Mouse (Mus musculus): ENCODE data around the gene Nkrf. TPM values are rescaled to one million over a fixed set of nuclear protein-coding genes. Genes with fewer than 3 reads are reported as not detected.

The Nkrf gene
- polyA plus RNA-seq, 1 experiment from 2014 or later: 2.9 TPM

DNA sequence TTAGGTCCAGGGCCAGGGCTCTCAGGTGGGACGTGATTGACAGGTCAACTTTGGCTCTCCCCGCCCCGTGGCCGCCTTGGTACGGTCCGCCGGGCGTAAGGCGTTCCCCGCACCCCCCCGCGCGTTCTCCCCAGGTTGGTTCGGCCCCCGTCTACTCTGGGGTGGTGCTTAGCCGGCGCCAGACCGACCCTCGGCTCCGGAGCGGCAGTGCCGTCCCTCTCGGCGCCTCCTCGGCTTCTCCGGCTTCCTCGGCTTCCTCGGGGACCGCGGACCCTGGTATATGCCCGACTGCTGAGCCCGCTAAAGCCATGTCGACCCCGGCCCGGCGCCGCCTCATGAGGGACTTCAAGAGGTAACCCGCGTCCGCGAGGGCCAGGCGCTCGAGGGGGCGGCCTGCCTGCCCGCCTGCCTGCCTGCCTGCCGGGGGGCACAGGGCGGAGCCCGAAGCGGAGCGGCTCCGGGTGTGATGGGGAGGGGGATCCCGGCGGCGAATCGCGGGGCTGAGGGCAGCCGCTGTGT, 28.5 kb downstream of the Nkrf start:
- no peaks in the 10 kb centered on the region for H3K4me1 ChIP-seq (ENCODE audit: control insufficient read depth, insufficient read depth, low read length)
- H3K4me2 ChIP-seq (replicated peaks; ENCODE audit: low read depth, low read length): peak overlapping the region; percentile 37
- 14% methylated on average over 33 of the region's 57 CpGs for WGBS
- H3K4me3 ChIP-seq (ENCODE audit: low read depth, low read length): peak overlapping the region; percentile 55
- no peaks in the 10 kb centered on the region for H3K27me3 ChIP-seq (ENCODE audit: control insufficient read depth, insufficient read depth, low read length)
- H3K36me3 ChIP-seq (ENCODE audit: control insufficient read depth, insufficient read depth, low read length): no peaks in the 10 kb centered on the region
- H3K27ac ChIP-seq (ENCODE audit: low read length): peak overlapping the region; percentile 75
- ATAC-seq (ENCODE audit: insufficient number of reproducible peaks, insufficient read depth, low FRiP score, low read depth): peak; percentile 96
- H3K9ac ChIP-seq (replicated peaks; ENCODE audit: low read depth, low read length): peak overlapping the region; percentile 53
- no peaks in the 10 kb centered on the region for H3K9me3 ChIP-seq (ENCODE audit: control insufficient read depth, low read depth, low read length)

GRCm38 (mm10) chrX:36873765-36874164, 28.9 kb downstream of the Nkrf start, which contains the start of the genes Ube2a and C330007P06Rik:
Gene Ube2a (plus strand): TSS chrX:36873900.
Gene C330007P06Rik (minus strand): TSS chrX:36874111.
- H3K4me2 ChIP-seq (replicated peaks; ENCODE audit: low read depth, low read length): peak within 1 kb of the TSS; percentile 52
- no peaks in the 10 kb centered on the region for H3K9me3 ChIP-seq (ENCODE audit: control insufficient read depth, low read depth, low read length)
- ATAC-seq (ENCODE audit: insufficient number of reproducible peaks, insufficient read depth, low FRiP score, low read depth): no peak
- H3K27ac ChIP-seq (ENCODE audit: low read length): peak within 1 kb of the TSS; percentile 75
- no peaks in the 10 kb centered on the region for H3K36me3 ChIP-seq (ENCODE audit: control insufficient read depth, insufficient read depth, low read length)
- 29% methylated on average over 8 of the region's 8 CpGs for WGBS
- no peaks in the 10 kb centered on the region for H3K27me3 ChIP-seq (ENCODE audit: control insufficient read depth, insufficient read depth, low read length)
- H3K9ac ChIP-seq (replicated peaks; ENCODE audit: low read depth, low read length): peak within 1 kb of the TSS; percentile 53
- no peaks in the 10 kb centered on the region for H3K4me1 ChIP-seq (ENCODE audit: control insufficient read depth, insufficient read depth, low read length)
- H3K4me3 ChIP-seq (ENCODE audit: low read depth, low read length): peak within 1 kb of the TSS; percentile 55

- no peaks in the 10 kb centered on the region for H3K36me3 ChIP-seq (ENCODE audit: control insufficient read depth, insufficient read depth, low read length)
- 76% methylated on average over 3 of the region's 3 CpGs for WGBS
- no peak overlapping the region for H3K4me3 ChIP-seq (ENCODE audit: low read depth, low read length)
- H3K4me1 ChIP-seq (ENCODE audit: control insufficient read depth, insufficient read depth, low read length): no peaks in the 10 kb centered on the region
- no peaks in the 10 kb centered on the region for H3K27me3 ChIP-seq (ENCODE audit: control insufficient read depth, insufficient read depth, low read length)
- H3K9me3 ChIP-seq (ENCODE audit: control insufficient read depth, low read depth, low read length): no peaks in the 10 kb centered on the region
- no peak overlapping the region for H3K27ac ChIP-seq (ENCODE audit: low read length)
- H3K4me2 ChIP-seq (replicated peaks; ENCODE audit: low read depth, low read length): no peak overlapping the region
- no peak for ATAC-seq (ENCODE audit: insufficient number of reproducible peaks, insufficient read depth, low FRiP score, low read depth)
- no peak overlapping the region for H3K9ac ChIP-seq (replicated peaks; ENCODE audit: low read depth, low read length)
These were observed 32.3 kb downstream of the Nkrf start for GRCm38 (mm10) chrX:36870372-36870771.

GRCm38 (mm10) chrX:36864609-36865328, 37.9 kb downstream of the Nkrf start:
- H3K36me3 ChIP-seq (ENCODE audit: control insufficient read depth, insufficient read depth, low read length): no peaks in the 10 kb centered on the region
- no peaks in the 10 kb centered on the region for H3K27me3 ChIP-seq (ENCODE audit: control insufficient read depth, insufficient read depth, low read length)
- peak overlapping the region; percentile 35 for H3K4me3 ChIP-seq (ENCODE audit: low read depth, low read length)
- no peaks in the 10 kb centered on the region for H3K9me3 ChIP-seq (ENCODE audit: control insufficient read depth, low read depth, low read length)
- no peak for ATAC-seq (ENCODE audit: insufficient number of reproducible peaks, insufficient read depth, low FRiP score, low read depth)
- H3K27ac ChIP-seq (ENCODE audit: low read length): no peak overlapping the region
- no peaks in the 10 kb centered on the region for H3K4me1 ChIP-seq (ENCODE audit: control insufficient read depth, insufficient read depth, low read length)
- H3K9ac ChIP-seq (replicated peaks; ENCODE audit: low read depth, low read length): no peak overlapping the region
- peak overlapping the region; percentile 20; the same call in 1 of the 2 replicates for H3K4me2 ChIP-seq (replicated peaks; ENCODE audit: low read depth, low read length)
- WGBS: 56% methylated on average over 8 of the region's 8 CpGs

GRCm38 (mm10) chrX:36863766-36864608, 38.7 kb downstream of the Nkrf start:
- Histone ChIP-seq H3K4me1 (ENCODE audit: control insufficient read depth, insufficient read depth, low read length) (no peaks in the 10 kb centered on the region), H3K4me3 (ENCODE audit: low read depth, low read length) (peak overlapping the region; percentile 35), H3K9ac (replicated peaks; ENCODE audit: low read depth, low read length) (peak overlapping the region; percentile 21; the same call in 1 of the 2 replicates), H3K27me3 (ENCODE audit: control insufficient read depth, insufficient read depth, low read length) (no peaks in the 10 kb centered on the region), H3K9me3 (ENCODE audit: control insufficient read depth, low read depth, low read length) (no peaks in the 10 kb centered on the region), H3K36me3 (ENCODE audit: control insufficient read depth, insufficient read depth, low read length) (no peaks in the 10 kb centered on the region), H3K4me2 (replicated peaks; ENCODE audit: low read depth, low read length) (peak overlapping the region; percentile 46), H3K27ac (ENCODE audit: low read length) (no peak overlapping the region)
- ATAC-seq (ENCODE audit: insufficient number of reproducible peaks, insufficient read depth, low FRiP score, low read depth): peak; percentile 84; the same call in 1 of the 2 replicates
- WGBS: 18% methylated on average over 43 of the region's 44 CpGs

DNA sequence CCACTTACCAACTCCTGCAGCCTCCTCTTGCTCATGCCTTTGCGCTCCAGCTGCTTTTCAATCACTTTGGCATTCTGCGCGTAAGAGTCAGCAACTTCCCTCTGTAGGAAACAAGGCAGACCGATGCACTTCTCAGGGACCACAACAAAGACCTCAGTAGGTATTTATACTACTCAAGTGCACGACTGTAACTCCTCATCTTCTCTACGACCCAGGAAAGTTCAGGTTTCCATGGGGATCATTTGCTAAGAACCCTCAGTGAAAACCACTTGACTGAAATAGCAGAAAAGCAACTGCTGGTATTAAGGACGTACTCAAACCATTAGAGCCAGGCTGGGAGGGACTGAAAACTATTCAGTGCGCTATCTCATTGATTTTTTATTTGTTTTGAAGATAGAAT, 50.1 kb downstream of the Nkrf start:
- Histone ChIP-seq H3K9ac (replicated peaks; ENCODE audit: low read depth, low read length) (no peak overlapping the region), H3K27ac (ENCODE audit: low read length) (no peak overlapping the region), H3K27me3 (ENCODE audit: control insufficient read depth, insufficient read depth, low read length) (no peaks in the 10 kb centered on the region), H3K9me3 (ENCODE audit: control insufficient read depth, low read depth, low read length) (no peaks in the 10 kb centered on the region), H3K36me3 (ENCODE audit: control insufficient read depth, insufficient read depth, low read length) (no peaks in the 10 kb centered on the region; the same call in 1 of the 2 replicates), H3K4me1 (ENCODE audit: control insufficient read depth, insufficient read depth, low read length) (no peaks in the 10 kb centered on the region), H3K4me3 (ENCODE audit: low read depth, low read length) (no peak overlapping the region), H3K4me2 (replicated peaks; ENCODE audit: low read depth, low read length) (no peak overlapping the region)
- 84% methylated on average over 8 of the region's 8 CpGs for WGBS
- no peak for ATAC-seq (ENCODE audit: insufficient number of reproducible peaks, insufficient read depth, low FRiP score, low read depth)

- H3K9me3 ChIP-seq (ENCODE audit: control insufficient read depth, low read depth, low read length): no peaks in the 10 kb centered on the region
- H3K4me3 ChIP-seq (ENCODE audit: low read depth, low read length): no peak overlapping the region
- H3K9ac ChIP-seq (replicated peaks; ENCODE audit: low read depth, low read length): no peak overlapping the region
- no peak overlapping the region for H3K27ac ChIP-seq (ENCODE audit: low read length)
- H3K4me1 ChIP-seq (ENCODE audit: control insufficient read depth, insufficient read depth, low read length): no peaks in the 10 kb centered on the region
- no peaks in the 10 kb centered on the region; the same call in 1 of the 2 replicates for H3K36me3 ChIP-seq (ENCODE audit: control insufficient read depth, insufficient read depth, low read length)
- 79% methylated on average over 1 of the region's 1 CpGs for WGBS
- H3K4me2 ChIP-seq (replicated peaks; ENCODE audit: low read depth, low read length): no peak overlapping the region
- ATAC-seq (ENCODE audit: insufficient number of reproducible peaks, insufficient read depth, low FRiP score, low read depth): no peak
- H3K27me3 ChIP-seq (ENCODE audit: control insufficient read depth, insufficient read depth, low read length): no peaks in the 10 kb centered on the region
These were observed 55.5 kb downstream of the Nkrf start for GRCm38 (mm10) chrX:36847152-36847551.

- H3K27me3 ChIP-seq (ENCODE audit: control insufficient read depth, insufficient read depth, low read length): no peaks in the 10 kb centered on the region
- ATAC-seq (ENCODE audit: insufficient number of reproducible peaks, insufficient read depth, low FRiP score, low read depth): no peak
- H3K27ac ChIP-seq (ENCODE audit: low read length): no peak overlapping the region
- WGBS: 64% methylated on average over 4 of the region's 4 CpGs
- no peak overlapping the region for H3K4me3 ChIP-seq (ENCODE audit: low read depth, low read length)
- H3K36me3 ChIP-seq (ENCODE audit: control insufficient read depth, insufficient read depth, low read length): no peaks in the 10 kb centered on the region; the same call in 1 of the 2 replicates
- H3K9ac ChIP-seq (replicated peaks; ENCODE audit: low read depth, low read length): no peak overlapping the region
- no peaks in the 10 kb centered on the region for H3K9me3 ChIP-seq (ENCODE audit: control insufficient read depth, low read depth, low read length)
- H3K4me2 ChIP-seq (replicated peaks; ENCODE audit: low read depth, low read length): no peak overlapping the region
- no peaks in the 10 kb centered on the region for H3K4me1 ChIP-seq (ENCODE audit: control insufficient read depth, insufficient read depth, low read length)
These were observed 59.2 kb downstream of the Nkrf start for GRCm38 (mm10) chrX:36843346-36843990.
